Mouse (Mus musculus) liver, adult 2 months (tissue): Measurements from ENCODE around the gene Emc10. TPM values are rescaled to one million over a fixed set of nuclear protein-coding genes. Genes with fewer than 3 reads are reported as not detected.

ENCODE experiments used
- DNase-seq: peaks from one replicate; pipeline ENCODE4 v3.0.0-alpha.2; 2011; ENCODE audit warnings: low read depth, low spot score; ENCODE audit errors: extremely low read depth
- H3K27ac ChIP-seq: fragments of 200-500 bp; replicated peaks from 2 replicates; pipeline ENCODE4 v1.5.1; 2012; ENCODE audit warnings: low read depth, mild to moderate bottlenecking, control low read depth, inconsistent platforms, low read length; ENCODE audit not compliant: insufficient read depth
- H3K27me3 ChIP-seq: fragments of 200-500 bp; 2 replicates; pipeline ENCODE4 v1.6.1; 2012; ENCODE audit warnings: mild to moderate bottlenecking, moderate library complexity, low read length, inconsistent platforms; ENCODE audit not compliant: control insufficient read depth, insufficient read depth
- H3K36me3 ChIP-seq: fragments of 200-500 bp; 2 replicates; pipeline ENCODE4 v1.6.1; 2012; ENCODE audit warnings: low read length, inconsistent platforms; ENCODE audit not compliant: control insufficient read depth, insufficient read depth
- H3K4me1 ChIP-seq: fragments of 200-500 bp; 2 replicates; pipeline ENCODE4 v1.6.1; 2011; ENCODE audit warnings: low read length; ENCODE audit not compliant: control insufficient read depth, insufficient read depth
- H3K4me3 ChIP-seq: fragments of 200-500 bp; 2 replicates; pipeline ENCODE4 v1.5.1; 2011; ENCODE audit warnings: low read depth, mild to moderate bottlenecking, control low read depth, low read length, moderate library complexity; ENCODE audit not compliant: insufficient read depth
- H3K79me2 ChIP-seq: fragments of 200-500 bp; 2 replicates; pipeline ENCODE4 v1.6.1; 2012; ENCODE audit warnings: inconsistent platforms, mild to moderate bottlenecking, low read length, moderate library complexity; ENCODE audit not compliant: control insufficient read depth, insufficient read depth
- H3K9ac ChIP-seq: fragments of 200-500 bp; 2 replicates; pipeline ENCODE4 v1.6.1; 2012; ENCODE audit warnings: low read depth, mild to moderate bottlenecking, control low read depth, inconsistent platforms, low read length
- CTCF ChIP-seq: fragments of 200-500 bp; IDR thresholded peaks from 2 replicates; pipeline ENCODE4 v1.5.1; 2011; ENCODE audit warnings: low read depth, low read length, control low read depth
- POLR2A ChIP-seq: fragments of 200-500 bp; IDR thresholded peaks from 2 replicates; pipeline ENCODE4 v1.6.1; 2011; ENCODE audit warnings: low read length, control low read depth; ENCODE audit not compliant: insufficient read depth; ENCODE audit errors: extremely low read depth
- WGBS: fragments of 180-500 bp; shearing (Covaris S2); methylation state at CpG from one replicate; pipeline ENCODE4 v1.1.7; 2018; 5-methylcytosine and 5-hydroxymethylcytosine counted together
- polyA plus RNA-seq: library from polyadenylated mRNA; depleted of rRNA; stranded (reverse); fragments of >200 nt; gene quantifications from 2 replicates; pipeline ENCODE4 v1.2.3, GENCODE M21; 2012
- total RNA-seq: library from RNA; depleted of rRNA; stranded (reverse); fragments of >200 nt; gene quantifications from 2 replicates; pipeline ENCODE4 v1.2.3, GENCODE M21; 2014

Emc10 gene
- total and polyA plus RNA-seq, 2 experiments, result 29.7 to 287 TPM

- no peak overlapping the region for H3K27ac ChIP-seq
- no peak for DNase-seq
- H3K36me3 ChIP-seq, result no peaks in the 10 kb centered on the region
- H3K4me3 ChIP-seq, result peak overlapping the region; percentile 74; the same call in 1 of the 2 replicates
- H3K4me1 ChIP-seq, result peaks cover 21% of the 10 kb centered on the region
- WGBS, result 86% methylated on average over 15 of the region's 15 CpGs
- H3K79me2 ChIP-seq, result peaks cover 13% of the 10 kb centered on the region; the same call in 1 of the 2 replicates
- no peaks in the 10 kb centered on the region for H3K27me3 ChIP-seq
- peak overlapping the region; percentile 84 for H3K9ac ChIP-seq
- TF ChIP-seq CTCF (no peak), POLR2A (no peak)
Measured at GRCm38 (mm10) chr7:44468644-44469285, 27.6 kb downstream of the Emc10 start.

DNA sequence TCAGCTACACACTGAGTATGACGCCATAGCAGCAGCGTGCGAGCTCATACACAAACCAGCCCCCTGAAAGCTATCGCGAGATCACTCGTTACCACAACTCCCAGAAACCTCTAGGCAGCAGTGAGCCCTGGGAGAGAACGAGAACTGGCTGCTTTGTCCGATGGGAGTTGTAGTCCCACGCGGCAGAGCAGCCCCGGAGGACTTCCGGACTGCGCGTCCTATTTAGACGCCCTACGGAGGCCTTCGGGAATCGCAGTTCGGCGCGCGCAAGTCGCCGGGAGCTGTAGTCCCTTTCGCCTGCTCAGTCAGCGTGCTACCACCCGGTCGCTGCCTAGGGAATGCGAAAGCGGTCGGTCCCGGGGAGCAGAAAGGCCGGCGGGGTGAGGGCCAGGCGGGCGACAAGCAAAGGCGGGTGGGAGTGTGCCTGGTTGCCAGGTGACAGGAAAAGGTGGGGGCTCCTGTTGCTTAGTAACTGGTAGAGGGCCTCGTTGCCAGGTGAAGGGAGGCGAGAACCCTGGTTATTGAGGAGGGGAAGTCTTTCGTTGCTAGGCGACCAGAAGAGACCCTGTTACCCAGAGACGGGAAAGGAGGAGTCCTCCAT, 28.4 kb downstream of the Emc10 start, which contains the start of gene Josd2:
Josd2 (plus strand) TSS at position 170 of the 601 bp plus-strand sequence.
- Histone ChIP-seq H3K9ac (peak within 1 kb of the TSS; percentile 84), H3K4me1 (peaks cover 17% of the 10 kb centered on the region), H3K27me3 (no peaks in the 10 kb centered on the region), H3K36me3 (no peaks in the 10 kb centered on the region), H3K4me3 (peak within 1 kb of the TSS; percentile 74), H3K79me2 (peaks cover 13% of the 10 kb centered on the region; the same call in 1 of the 2 replicates), H3K27ac (peak within 1 kb of the TSS; percentile 98)
- DNase-seq, result peak; percentile 97
- TF ChIP-seq POLR2A (peak; percentile 78; the same call in 1 of the 2 replicates), CTCF (0 out of 2 replicates have a peak, but pooled peaks have one; percentile 9)
- under 1% methylated on average over 42 of the region's 42 CpGs for WGBS

GRCm38 (mm10) chr7:44466888-44467311, 29.4 kb downstream of the Emc10 start:
- Histone ChIP-seq H3K4me3 (peak overlapping the region; percentile 74; the same call in 1 of the 2 replicates), H3K36me3 (no peaks in the 10 kb centered on the region), H3K79me2 (peaks cover 13% of the 10 kb centered on the region; the same call in 1 of the 2 replicates), H3K9ac (peak overlapping the region; percentile 80), H3K27me3 (peaks cover 5% of the 10 kb centered on the region), H3K27ac (peak overlapping the region; percentile 98), H3K4me1 (peaks cover 14% of the 10 kb centered on the region)
- TF ChIP-seq CTCF, result no peak
- no peak for TF ChIP-seq POLR2A
- whole genome bisulfite sequencing, result 45% methylated on average over 16 of the region's 16 CpGs
- DNase-seq, result peak; percentile 52

GRCm38 (mm10) chr7:44466006-44466887, 30.1 kb downstream of the Emc10 start:
- H3K4me3 ChIP-seq, result peak overlapping the region; percentile 74
- H3K79me2 ChIP-seq, result peaks cover 13% of the 10 kb centered on the region; the same call in 1 of the 2 replicates
- H3K4me1 ChIP-seq, result peaks cover 14% of the 10 kb centered on the region
- H3K9ac ChIP-seq, result peak overlapping the region; percentile 80
- TF ChIP-seq CTCF, result no peak
- TF ChIP-seq POLR2A, result no peak
- DNase-seq, result peak; percentile 47
- H3K27me3 ChIP-seq, result peaks cover 5% of the 10 kb centered on the region
- WGBS, result 40% methylated on average over 10 of the region's 10 CpGs
- no peaks in the 10 kb centered on the region for H3K36me3 ChIP-seq
- H3K27ac ChIP-seq, result peak overlapping the region; percentile 98

DNA sequence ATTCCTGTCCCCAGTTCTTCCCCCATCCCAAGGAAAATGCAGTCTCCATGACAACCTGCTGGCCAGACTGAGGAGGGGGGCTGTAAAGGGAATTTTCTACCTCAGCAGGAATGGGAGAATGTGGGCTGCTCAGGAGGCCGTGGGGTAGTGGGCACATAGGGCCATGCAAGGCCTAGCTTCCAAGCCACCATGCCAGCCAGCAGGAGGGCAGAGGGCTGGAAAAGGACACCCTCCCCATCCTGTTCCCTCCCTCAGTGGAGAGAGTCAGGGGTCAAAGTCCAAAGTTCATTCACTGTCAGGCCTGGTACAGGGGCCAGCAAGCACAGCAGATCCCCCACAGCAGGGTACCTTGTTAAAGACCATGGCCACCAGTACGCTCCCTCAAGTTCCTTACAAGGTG, 31.2 kb downstream of the Emc10 start, which contains the start of gene Aspdh:
Aspdh (plus strand) TSS at position 281 of the 400 bp plus-strand sequence.
- peak within 1 kb of the TSS; percentile 98 for H3K27ac ChIP-seq
- H3K9ac ChIP-seq, result peak within 1 kb of the TSS; percentile 80
- 34% methylated on average over 2 of the region's 2 CpGs for WGBS
- H3K36me3 ChIP-seq, result no peaks in the 10 kb centered on the region
- TF ChIP-seq POLR2A (peak; percentile 82; the same call in 1 of the 2 replicates), CTCF (0 out of 2 replicates have a peak, but pooled peaks have one; percentile 18)
- H3K4me3 ChIP-seq, result peak within 1 kb of the TSS; percentile 74
- peak; percentile 92 for DNase-seq
- H3K79me2 ChIP-seq, result peaks cover 13% of the 10 kb centered on the region; the same call in 1 of the 2 replicates
- H3K27me3 ChIP-seq, result peaks cover 8% of the 10 kb centered on the region
- H3K4me1 ChIP-seq, result peaks cover 14% of the 10 kb centered on the region
